Mouse (Mus musculus) cerebellum, adult 9-10 months (tissue): ENCODE results near the gene Dennd4a.
A peak's percentile ranks its signal among the peaks of the same experiment; 100 is the strongest.

Source experiments
- DNase-seq: peaks from one replicate; pipeline ENCODE4 v3.0.0; 2022

Dennd4a gene

DNA sequence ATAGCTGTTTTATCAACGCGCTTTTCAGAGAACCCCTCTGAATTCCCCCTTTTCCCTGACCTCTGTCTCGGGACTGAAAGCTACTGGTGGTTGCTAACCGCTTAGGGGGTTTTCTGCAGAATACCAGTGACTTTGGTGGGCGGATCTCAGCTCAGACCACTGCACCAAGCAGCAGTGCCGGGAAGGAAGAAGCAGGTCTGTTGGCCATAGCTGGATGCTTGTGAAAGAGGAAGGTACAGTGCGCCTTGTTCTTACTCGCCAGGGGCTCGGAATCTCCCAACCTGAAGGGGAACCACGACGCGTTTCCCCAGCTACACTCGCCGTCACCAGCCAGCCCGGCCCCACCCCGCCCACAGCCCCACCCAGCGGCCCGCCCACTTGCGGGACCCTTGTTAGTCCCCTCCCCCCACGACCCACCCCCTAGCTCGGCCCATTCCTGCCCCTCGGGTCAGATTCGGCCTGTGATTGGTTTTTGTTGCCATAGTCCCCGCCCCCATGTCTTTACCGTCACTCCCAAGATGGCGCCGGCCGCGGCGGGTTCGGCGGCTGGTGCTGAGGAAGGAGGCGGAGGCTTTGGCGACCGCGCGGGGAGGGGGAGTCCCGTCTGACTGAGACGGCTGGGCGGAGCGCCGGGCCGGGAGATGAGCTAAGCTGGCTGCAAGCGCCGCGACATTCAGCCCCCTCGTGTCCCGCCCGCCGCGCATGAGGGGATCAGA is at the start of gene Dennd4a:
TSS of gene Dennd4a (plus strand) at position 519 of the 716 bp plus-strand sequence.
- peak; percentile 98 for DNase-seq

DNA sequence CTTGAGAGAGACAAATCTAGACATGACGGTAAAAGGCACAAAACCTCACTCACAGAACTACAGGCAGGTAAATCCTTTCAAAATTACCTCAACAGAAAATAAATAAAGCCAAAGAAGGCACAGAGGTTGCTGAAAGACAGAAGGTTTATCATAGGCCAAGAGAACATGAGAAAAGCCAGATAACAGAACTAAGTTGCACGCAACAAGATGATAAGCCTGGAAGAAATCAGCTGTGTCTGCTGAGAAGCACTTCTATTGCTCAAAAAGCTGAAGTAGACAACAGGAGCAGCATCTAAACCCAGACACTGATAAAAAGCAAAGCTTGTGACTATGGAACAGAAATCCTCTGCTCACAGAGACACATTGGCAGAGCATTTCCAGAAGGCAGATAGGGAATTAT is 46.3 kb upstream of the Dennd4a start:
- no peak for DNase-seq

GRCm38 (mm10) chr9:64766136-64766535 is 45.0 kb upstream of the Dennd4a start:
- no peak for DNase-seq

DNA sequence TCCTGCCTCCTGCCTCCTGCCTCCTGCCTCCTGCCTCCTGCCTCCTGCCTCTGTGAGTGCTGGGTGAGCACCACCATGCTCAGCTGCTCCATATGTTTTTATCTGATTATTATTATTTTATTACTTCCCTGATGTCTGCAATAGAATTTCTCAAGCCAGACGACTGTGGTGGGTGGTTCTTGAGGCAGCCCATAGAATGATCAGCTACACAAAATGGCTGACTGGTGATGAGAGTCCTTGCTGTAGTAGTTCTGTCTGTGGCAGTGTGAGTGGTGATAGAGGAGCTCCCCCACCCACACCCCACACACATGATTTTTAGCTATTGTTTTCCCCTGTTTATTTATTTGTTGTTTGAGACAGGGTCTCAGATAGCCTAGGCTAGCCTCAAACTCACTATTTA is 43.3 kb upstream of the Dennd4a start:
- DNase-seq: no peak

- DNase-seq: peak; percentile 48
Observed at GRCm38 (mm10) chr9:64769066-64769695, 42.0 kb upstream of the Dennd4a start.

- DNase-seq: no peak
Observed at GRCm38 (mm10) chr9:64769911-64770310, 41.2 kb upstream of the Dennd4a start.

DNA sequence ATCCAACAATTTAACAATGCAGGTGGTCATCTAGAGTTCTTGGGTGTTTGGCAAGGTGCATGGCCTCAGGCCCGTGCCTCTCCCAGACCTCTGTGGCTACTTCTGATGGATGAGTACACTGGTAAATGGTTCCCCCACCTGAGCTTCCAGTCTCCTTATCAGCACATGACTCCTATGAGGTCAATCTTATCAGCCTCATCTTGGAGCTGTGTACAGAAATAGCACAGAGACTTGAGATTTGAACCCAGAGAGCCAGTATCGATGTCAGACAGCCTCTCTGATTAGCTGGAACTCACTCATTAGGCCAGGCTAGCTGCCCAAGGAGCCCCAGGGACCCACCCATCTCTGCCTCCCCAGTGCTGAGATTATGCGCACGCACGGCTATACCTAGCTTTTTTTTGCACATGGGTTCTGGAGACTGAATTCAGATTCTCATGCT is 40.7 kb upstream of the Dennd4a start:
- no peak for DNase-seq

- no peak for DNase-seq
Observed at GRCm38 (mm10) chr9:64771236-64771635, 39.9 kb upstream of the Dennd4a start.

- DNase-seq: no peak
Observed at GRCm38 (mm10) chr9:64773254-64773653, 37.9 kb upstream of the Dennd4a start.

GRCm38 (mm10) chr9:64773936-64774335 is 37.2 kb upstream of the Dennd4a start:
- no peak for DNase-seq

DNA sequence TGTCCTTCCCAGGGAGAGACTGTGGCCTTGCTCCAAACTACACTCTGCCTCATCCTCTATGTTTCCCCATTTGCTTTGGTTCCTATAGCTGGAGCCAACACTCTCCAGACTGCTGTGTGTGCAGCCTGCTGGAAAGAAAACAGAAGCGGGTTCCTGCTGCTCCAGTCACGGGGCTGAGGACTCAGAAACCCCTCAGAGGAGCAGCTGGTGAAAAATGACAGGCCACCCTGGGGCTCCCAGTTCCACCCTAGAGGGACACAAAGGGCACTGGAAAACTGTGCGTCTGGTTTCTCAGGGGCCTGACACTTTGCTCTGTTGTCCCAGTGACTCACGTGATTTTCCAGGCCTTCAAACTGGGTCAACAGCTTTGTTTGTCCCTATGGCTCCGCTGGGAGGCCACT is 36.7 kb upstream of the Dennd4a start:
- DNase-seq: peak; percentile 51

- no peak for DNase-seq
Observed at GRCm38 (mm10) chr9:64774883-64775282, 36.3 kb upstream of the Dennd4a start.

GRCm38 (mm10) chr9:64775491-64775890 is 35.6 kb upstream of the Dennd4a start:
- no peak for DNase-seq

DNA sequence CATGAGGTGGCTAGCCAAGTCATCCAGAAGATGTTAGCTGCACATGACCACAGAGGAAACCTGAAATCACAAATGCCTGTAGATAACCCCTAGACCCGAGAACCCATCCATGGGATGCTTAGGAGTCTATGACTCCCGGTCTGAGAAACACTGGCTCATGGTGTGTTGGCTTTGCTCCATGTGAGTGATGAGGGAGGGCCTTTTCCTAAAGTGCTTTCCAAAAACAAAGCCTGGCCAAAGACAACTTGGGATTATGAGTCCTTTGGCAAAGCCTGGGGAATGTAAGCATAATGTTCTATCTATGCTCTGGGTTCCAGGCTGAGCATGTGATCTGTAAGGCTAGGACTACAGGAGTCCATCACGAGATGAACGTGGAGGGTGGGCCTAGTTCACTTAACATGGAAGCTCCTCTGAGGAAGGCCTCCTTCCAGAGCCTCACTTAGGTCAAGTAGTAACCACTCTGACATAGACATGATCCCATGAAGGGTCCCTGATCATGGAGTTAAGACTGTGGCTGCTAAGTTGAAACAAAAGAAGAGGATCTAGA is 33.6 kb upstream of the Dennd4a start:
- no peak for DNase-seq

GRCm38 (mm10) chr9:64778151-64778550 is 33.0 kb upstream of the Dennd4a start:
- DNase-seq: no peak

GRCm38 (mm10) chr9:64779628-64780027 is 31.5 kb upstream of the Dennd4a start:
- DNase-seq: peak; percentile 73

DNA sequence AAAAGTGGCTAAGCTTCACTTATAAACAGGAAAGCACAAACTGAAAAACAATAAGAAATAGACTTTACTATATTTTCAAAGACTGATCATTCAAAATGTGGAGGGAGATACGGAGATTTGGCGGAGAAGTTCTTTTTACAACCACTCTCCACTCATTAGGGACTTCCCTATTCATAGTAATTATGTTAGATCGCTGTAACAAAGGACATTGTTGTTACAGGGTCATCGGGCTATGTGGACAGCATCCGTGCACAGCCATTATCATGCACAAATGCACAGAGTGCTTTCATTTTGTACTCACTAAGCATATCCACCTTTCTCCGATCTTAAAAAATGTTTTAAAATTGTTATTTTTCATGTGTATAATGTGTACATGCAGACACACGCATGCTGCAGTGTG is 27.6 kb upstream of the Dennd4a start:
- no peak for DNase-seq

GRCm38 (mm10) chr9:64784841-64785240 is 26.3 kb upstream of the Dennd4a start:
- DNase-seq: no peak

GRCm38 (mm10) chr9:64786216-64786905 is 24.8 kb upstream of the Dennd4a start:
- no peak for DNase-seq

DNA sequence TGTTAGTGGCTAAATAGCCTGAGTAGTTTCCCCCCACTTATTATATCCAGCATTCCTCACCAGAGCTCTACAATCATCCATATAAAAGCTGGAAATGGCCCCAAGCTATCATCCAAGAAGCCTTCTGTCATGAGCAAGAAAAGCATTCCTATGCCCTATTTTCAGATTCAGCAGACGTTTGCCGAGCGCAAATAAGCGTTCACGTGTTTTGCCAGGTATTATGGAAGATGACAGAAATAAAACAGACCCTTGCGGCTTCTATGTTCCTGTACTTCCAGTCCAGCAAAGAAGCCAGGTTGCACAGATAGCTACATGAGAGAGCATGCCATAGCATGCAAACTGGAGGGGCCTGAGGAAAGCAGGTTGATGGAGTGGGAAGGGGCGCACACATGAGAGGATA is 23.1 kb upstream of the Dennd4a start:
- no peak for DNase-seq

DNA sequence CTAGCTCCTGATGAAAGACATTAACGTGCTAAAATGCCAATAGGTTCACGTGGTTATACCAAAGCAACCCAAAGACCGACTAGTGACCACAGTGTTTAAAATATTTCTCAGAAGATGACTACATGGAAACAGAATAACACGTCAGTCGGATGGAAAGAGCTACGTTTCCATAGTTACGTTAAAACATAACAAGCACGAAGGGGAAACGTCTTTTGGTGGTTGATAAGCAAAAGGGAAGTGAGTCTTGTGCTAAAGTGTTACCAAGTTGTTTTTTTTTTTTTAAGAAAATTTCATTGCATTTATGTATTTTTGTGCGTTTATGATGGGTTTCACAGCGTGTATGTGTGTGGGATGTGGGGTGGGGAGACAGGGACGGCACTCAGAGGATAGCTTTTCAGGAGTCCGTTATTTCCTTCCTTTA is 21.8 kb upstream of the Dennd4a start:
- no peak for DNase-seq

GRCm38 (mm10) chr9:64789887-64790400 is 21.2 kb upstream of the Dennd4a start:
- DNase-seq: no peak
